Mouse (Mus musculus) stomach, embryonic 16.5 days (tissue): ENCODE results near the gene B230219D22Rik. TPM values are rescaled to one million over a fixed set of nuclear protein-coding genes. Genes with fewer than 3 reads are reported as not detected.

Experiments used
- ATAC-seq: fragments of 200-750 bp; cut with Nextera tagmentation; 2 replicates; pipeline ENCODE4 v1.8.0; 2017; ENCODE audit warnings: moderate number of reproducible peaks, moderate TSS enrichment; ENCODE audit not compliant: insufficient read depth, low FRiP score
- H3K27ac ChIP-seq: fragments of 300-500 bp; sonication (generic); 2 replicates; pipeline ENCODE4 v1.5.1; 2014; ENCODE audit warnings: low read length
- H3K27me3 ChIP-seq: fragments of 300-500 bp; sonication (generic); 2 replicates; pipeline ENCODE4 v1.6.1; 2014; ENCODE audit warnings: low read length, control low read depth, mixed read lengths; ENCODE audit not compliant: control insufficient read depth, insufficient read depth
- H3K36me3 ChIP-seq: fragments of 300-500 bp; sonication (generic); 2 replicates; pipeline ENCODE4 v1.6.1; 2014; ENCODE audit warnings: low read length; ENCODE audit not compliant: control insufficient read depth, insufficient read depth
- H3K4me1 ChIP-seq: fragments of 300-500 bp; sonication (generic); 2 replicates; pipeline ENCODE4 v1.6.1; 2014; ENCODE audit warnings: low read length, control low read depth, mixed read lengths; ENCODE audit not compliant: control insufficient read depth, insufficient read depth
- H3K4me2 ChIP-seq: fragments of 300-500 bp; sonication (generic); 2 replicates; pipeline ENCODE4 v1.6.1; 2014; ENCODE audit warnings: low read depth, low read length, mixed read lengths
- H3K4me3 ChIP-seq: fragments of 300-500 bp; sonication (generic); replicated peaks from 2 replicates; pipeline ENCODE4 v1.5.1; 2014; ENCODE audit warnings: mild to moderate bottlenecking, low read length
- H3K9ac ChIP-seq: fragments of 300-500 bp; sonication (generic); 2 replicates; pipeline ENCODE4 v1.6.1; 2014; ENCODE audit warnings: low read length
- H3K9me3 ChIP-seq: fragments of 300-500 bp; sonication (generic); replicated peaks from 2 replicates; pipeline ENCODE4 v1.6.1; 2016; ENCODE audit warnings: low read length, control low read depth; ENCODE audit not compliant: control insufficient read depth
- WGBS: fragments of 180-500 bp; shearing (Covaris S2); extraction: QIAGEN DNeasy Blood & Tissue Kit; methylation state at CpG from one replicate; pipeline ENCODE4 v1.1.7; 2014; 5-methylcytosine and 5-hydroxymethylcytosine counted together
- polyA plus RNA-seq: library from polyadenylated mRNA; unstranded; fragments of >200 nt; fragmentation: Nextera tagmentation; extraction: Ambion mirVana; gene quantifications from 2 replicates; pipeline ENCODE4 v1.2.1, GENCODE M21; 2015

B230219D22Rik gene
- polyA plus RNA-seq, 1 experiment from 2014 or later = 50.5 TPM

DNA sequence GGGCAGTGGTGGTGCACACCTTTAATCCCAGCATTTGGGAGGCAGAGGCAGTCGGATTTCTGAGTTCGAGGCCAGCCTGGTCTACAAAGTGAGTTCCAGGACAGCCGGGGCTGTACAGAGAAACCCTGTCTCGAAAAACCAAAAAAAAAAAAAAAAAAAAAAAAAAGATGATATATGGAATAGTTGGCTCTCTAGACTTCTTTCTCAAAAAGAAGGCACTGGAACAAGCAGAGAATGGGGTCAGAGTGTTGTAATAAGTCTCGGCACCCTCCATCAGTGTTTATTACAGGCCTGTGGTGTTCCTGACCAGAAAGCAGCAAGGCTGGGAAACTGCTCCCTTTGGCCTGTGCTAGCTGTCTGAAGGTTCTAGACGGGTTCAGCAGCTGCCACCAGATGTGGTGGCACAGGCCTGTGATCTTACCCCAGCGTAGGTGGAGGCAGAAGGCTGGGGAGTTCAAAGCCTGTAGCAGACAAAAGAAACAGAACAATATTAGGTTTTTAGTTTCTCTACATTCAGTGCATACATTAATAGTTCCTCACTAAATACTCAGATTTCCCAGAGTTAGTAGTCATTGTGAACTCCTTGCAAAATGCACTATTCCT, 23.1 kb downstream of the B230219D22Rik start:
- Histone ChIP-seq H3K9ac (no peak overlapping the region), H3K4me1 (no peaks in the 10 kb centered on the region), H3K9me3 (no peaks in the 10 kb centered on the region), H3K4me3 (no peak overlapping the region), H3K4me2 (peak overlapping the region; percentile 77), H3K27me3 (no peaks in the 10 kb centered on the region), H3K27ac (no peak overlapping the region), H3K36me3 (peaks cover 11% of the 10 kb centered on the region)
- WGBS = 82% methylated on average over 7 of the region's 7 CpGs
- no peak for ATAC-seq

DNA sequence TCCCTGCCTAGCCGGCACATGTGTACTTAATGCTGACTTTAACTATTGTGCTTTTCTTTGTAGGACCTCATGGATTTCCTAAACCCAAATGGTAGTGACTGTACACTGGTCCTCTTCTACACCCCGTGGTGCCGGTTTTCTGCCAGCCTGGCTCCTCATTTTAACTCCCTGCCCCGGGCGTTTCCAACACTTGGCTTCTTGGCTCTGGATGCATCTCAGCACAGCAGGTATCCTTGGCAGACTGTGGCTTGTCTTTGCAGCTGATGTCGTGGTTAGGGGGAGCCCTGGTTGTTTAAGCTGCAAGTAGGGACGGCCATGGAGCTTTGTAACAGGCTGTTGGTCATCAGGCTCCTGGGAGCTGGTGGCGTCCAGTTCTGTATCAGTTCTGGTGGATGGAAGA, 28.6 kb downstream of the B230219D22Rik start:
- WGBS = 80% methylated on average over 8 of the region's 8 CpGs
- H3K27me3 ChIP-seq = no peaks in the 10 kb centered on the region

DNA sequence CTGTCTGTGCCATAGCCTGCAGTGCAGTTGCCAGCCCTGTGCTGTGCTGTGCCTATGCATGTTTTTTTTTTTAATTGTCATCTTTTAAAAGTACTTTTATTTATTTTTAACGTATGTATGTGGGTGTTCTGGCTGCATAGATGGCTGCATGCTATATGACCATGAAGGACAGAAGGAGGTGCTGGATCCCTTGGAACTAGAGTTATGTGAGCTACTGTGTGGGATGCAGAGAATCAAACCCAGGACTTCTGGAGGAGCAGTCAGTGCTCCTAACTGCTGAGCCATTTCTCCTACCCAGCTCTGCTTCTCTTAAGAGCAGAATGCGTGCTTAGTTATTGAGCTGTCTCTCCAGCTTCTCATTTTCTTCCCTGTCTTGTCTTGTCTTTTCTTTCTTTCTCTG, 29.1 kb downstream of the B230219D22Rik start:
- Histone ChIP-seq H3K27me3 (no peaks in the 10 kb centered on the region), H3K9ac (no peak overlapping the region), H3K4me1 (no peaks in the 10 kb centered on the region), H3K9me3 (no peaks in the 10 kb centered on the region), H3K27ac (no peak overlapping the region), H3K4me3 (no peak overlapping the region), H3K36me3 (peaks cover 11% of the 10 kb centered on the region), H3K4me2 (no peak overlapping the region)
- WGBS = 91% methylated on average over 2 of the region's 2 CpGs
- no peak for ATAC-seq

More for the DNA sequence above, 28.6 kb downstream of the B230219D22Rik start:
- Histone ChIP-seq H3K27ac (no peak overlapping the region), H3K4me2 (no peak overlapping the region), H3K4me1 (no peaks in the 10 kb centered on the region), H3K36me3 (peaks cover 11% of the 10 kb centered on the region), H3K9me3 (no peaks in the 10 kb centered on the region), H3K9ac (no peak overlapping the region), H3K4me3 (no peak overlapping the region)
- ATAC-seq = no peak

DNA sequence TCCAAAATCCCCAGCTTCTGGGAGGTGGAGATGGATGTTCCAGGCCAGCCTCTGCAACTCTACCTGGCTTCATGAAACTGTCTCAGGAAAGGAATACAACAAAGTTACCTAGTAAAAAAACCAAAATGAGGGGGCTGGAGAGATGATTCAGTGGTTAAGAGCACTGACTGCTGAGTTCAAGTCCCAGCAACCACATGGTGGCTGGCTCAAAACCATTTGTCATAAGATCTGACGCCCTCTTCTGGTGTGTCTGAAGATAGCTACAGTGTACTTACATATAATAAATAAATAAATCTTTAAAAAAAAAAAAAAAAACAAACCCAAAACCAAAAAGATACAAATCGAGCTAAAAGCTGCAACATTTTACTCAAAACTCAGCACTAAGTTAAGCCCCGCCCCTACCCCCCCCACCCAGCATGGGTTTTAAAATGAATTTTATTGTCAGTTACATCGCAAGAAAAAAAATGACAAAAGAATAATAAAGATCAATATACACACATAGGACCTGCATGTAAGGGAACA, 33.7 kb downstream of the B230219D22Rik start:
- peak overlapping the region; percentile 88 for H3K9ac ChIP-seq

DNA sequence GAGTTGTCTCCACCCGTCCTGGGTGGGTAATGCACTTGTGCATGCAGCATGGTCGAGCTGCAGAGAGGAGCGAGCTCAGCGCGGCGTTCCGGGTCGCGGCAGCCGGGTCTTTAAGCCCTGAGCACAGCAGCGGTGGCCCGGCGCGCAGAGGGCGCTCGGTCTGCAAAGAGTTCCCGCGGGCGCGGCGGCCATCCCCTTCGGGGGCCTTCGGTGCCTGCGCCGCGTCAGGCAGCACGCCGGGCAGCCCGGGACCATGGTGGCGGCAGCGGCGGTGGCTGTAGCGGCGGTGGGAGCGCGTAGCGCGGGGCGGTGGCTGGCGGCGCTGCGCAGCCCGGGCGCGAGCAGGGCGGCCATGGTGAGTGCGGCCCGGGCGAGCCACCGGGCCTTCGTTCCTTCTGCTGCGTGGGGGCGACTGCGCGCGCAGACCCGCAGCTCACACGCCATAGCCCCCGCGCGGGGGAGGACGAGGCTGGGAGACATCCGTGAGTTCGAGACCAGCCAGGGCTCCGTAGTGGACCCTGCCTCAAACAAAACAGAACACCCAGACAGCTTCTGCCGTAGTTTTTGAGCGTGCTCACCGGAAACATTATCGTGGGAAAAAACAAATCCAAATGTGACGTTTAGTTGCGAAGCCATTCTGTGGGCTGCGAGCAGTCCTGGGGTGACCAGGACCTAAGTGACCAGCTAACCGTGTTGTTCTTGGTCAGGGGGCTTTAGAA, 34.4 kb downstream of the B230219D22Rik start, which contains the start of gene Pcbd2:
TSS of gene Pcbd2 (plus strand) at position 249 of the 719 bp plus-strand sequence.
- Histone ChIP-seq H3K27me3 (no peaks in the 10 kb centered on the region), H3K9me3 (no peaks in the 10 kb centered on the region), H3K9ac (peak within 1 kb of the TSS; percentile 88), H3K36me3 (no peaks in the 10 kb centered on the region), H3K4me2 (peak within 1 kb of the TSS; percentile 71), H3K4me1 (no peaks in the 10 kb centered on the region), H3K27ac (peak within 1 kb of the TSS; percentile 99), H3K4me3 (peak within 1 kb of the TSS; percentile 68)
- peak; percentile 92 for ATAC-seq
- WGBS = under 1% methylated on average over 72 of the region's 73 CpGs

More for the DNA sequence above, 33.7 kb downstream of the B230219D22Rik start:
- Histone ChIP-seq H3K36me3 (no peaks in the 10 kb centered on the region), H3K4me3 (peak overlapping the region; percentile 68), H3K27ac (peak overlapping the region; percentile 99), H3K9me3 (no peaks in the 10 kb centered on the region), H3K4me2 (peak overlapping the region; percentile 71), H3K27me3 (no peaks in the 10 kb centered on the region), H3K4me1 (no peaks in the 10 kb centered on the region)
- WGBS = 3% methylated on average over 4 of the region's 4 CpGs
- ATAC-seq = no peak

DNA sequence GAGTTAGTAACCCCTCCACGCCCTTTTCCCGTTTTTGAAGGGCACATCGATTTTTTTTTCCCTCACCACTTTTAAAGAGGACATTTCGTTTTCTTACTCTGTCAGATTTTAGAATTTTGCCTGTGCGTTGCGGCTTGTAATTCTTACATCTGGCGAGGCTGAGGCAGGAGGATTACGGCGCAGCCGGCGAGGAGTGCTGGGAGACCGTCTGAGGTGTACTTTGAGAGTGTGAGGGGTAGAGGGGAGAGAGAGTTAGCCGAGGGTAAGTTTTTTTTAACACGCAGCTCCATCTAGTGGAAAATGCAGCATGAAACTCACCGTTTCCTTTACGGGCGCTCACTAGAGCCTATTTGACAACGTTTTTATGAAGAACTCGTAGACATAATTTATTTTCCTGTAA, 34.9 kb downstream of the B230219D22Rik start:
- ATAC-seq = peak; percentile 76
- H3K27me3 ChIP-seq = no peaks in the 10 kb centered on the region
- peak overlapping the region; percentile 68 for H3K4me3 ChIP-seq
- H3K9me3 ChIP-seq = no peaks in the 10 kb centered on the region
- H3K9ac ChIP-seq = peak overlapping the region; percentile 88
- H3K27ac ChIP-seq = peak overlapping the region; percentile 99
- WGBS = 1% methylated on average over 19 of the region's 19 CpGs
- no peaks in the 10 kb centered on the region for H3K4me1 ChIP-seq
- no peaks in the 10 kb centered on the region for H3K36me3 ChIP-seq
- peak overlapping the region; percentile 71 for H3K4me2 ChIP-seq

DNA sequence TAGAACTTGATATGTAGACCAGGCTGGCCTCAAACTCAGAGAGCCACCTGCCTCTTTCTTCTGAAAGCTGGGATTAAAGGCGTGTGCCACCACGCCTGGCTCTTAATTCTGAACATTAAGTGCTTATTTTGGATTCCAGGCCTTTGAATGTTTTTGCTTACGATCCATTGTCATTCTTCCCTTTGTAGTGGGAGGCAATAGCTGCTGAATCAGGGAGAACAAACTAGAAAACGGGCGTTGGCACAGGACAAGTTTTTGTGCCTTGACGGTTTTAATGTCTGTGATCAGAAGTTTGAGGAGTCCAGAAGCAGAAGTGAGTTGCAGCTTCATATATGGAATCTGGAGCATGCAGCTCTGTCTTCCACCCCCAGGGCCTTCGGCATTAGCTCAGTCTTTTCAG, 37.8 kb downstream of the B230219D22Rik start:
- no peak for ATAC-seq
- H3K36me3 ChIP-seq = no peaks in the 10 kb centered on the region
- no peaks in the 10 kb centered on the region; the same call in 1 of the 2 replicates for H3K4me1 ChIP-seq
- H3K4me3 ChIP-seq = no peak overlapping the region
- no peaks in the 10 kb centered on the region for H3K27me3 ChIP-seq
- 86% methylated on average over 7 of the region's 7 CpGs for WGBS
- no peak overlapping the region for H3K9ac ChIP-seq
- no peaks in the 10 kb centered on the region for H3K9me3 ChIP-seq
- no peak overlapping the region for H3K4me2 ChIP-seq
- no peak overlapping the region for H3K27ac ChIP-seq

DNA sequence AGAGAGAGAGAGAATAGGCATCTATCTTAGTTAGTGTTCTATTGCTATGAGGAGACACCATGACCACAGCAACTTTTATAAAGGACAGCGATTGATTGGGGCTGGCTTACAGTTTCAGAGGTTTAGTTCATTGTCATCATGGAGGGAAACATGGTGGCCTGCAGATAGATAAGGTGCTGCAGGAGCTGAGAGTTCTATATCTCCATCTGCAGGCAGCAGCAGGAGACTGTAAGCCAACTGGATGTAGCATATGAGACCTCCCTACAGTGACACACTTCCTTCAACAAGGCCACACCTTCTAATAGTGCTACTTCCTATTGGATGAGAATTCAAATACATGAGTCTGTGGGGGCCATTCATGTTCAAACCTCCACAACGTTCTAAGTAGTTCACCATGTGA, 39.2 kb downstream of the B230219D22Rik start:
- no peaks in the 10 kb centered on the region for H3K9me3 ChIP-seq
- 84% methylated on average over 2 of the region's 2 CpGs for WGBS
- H3K4me1 ChIP-seq = no peaks in the 10 kb centered on the region; the same call in 1 of the 2 replicates
- H3K9ac ChIP-seq = no peak overlapping the region
- H3K27me3 ChIP-seq = no peaks in the 10 kb centered on the region
- no peak for ATAC-seq
- no peaks in the 10 kb centered on the region for H3K36me3 ChIP-seq
- no peak overlapping the region for H3K4me3 ChIP-seq
- H3K27ac ChIP-seq = no peak overlapping the region
- no peak overlapping the region for H3K4me2 ChIP-seq
